Comparison of ENCODE assay signal across 20 mouse cellular contexts in genomic region chr14:56816541-56816940, GRCm38 (mm10). TPM values are rescaled to one million over a fixed set of nuclear protein-coding genes. Genes with fewer than 3 reads are reported as not detected.
DNase-seq lines count a peak whose midpoint lies in the region; TF ChIP-seq lines count a peak whose summit lies in the region.
"Had no signal": no experiment of that assay in that cellular context is flagged by ENCODE, and none has a peak within 500 bp of the region (broad histone marks: within the 10 kb centered on the region; RNA-seq: fewer than 3 reads in every experiment).

No protein-coding gene starts in this region.

- no peak for TF ChIP-seq POLR2A in testis, adult 2 months (IDR thresholded peaks at IDR 0.05; ENCODE audit: control insufficient read depth, low read depth, low read length)

- peak overlapping the region; percentile 12; the same call in 1 of the 2 replicates for H3K4me3 ChIP-seq in testis, adult 2 months (ENCODE audit: control insufficient read depth, low read depth, low read length)
- H3K4me3 ChIP-seq in left cerebral cortex, adult 2 months, result no peak overlapping the region
- H3K4me3 ChIP-seq: embryonic facial prominence, embryonic 15.5 days; erythroblast, embryonic 14.5 days; forebrain, embryonic 10.5 days; heart, embryonic 10.5 days; hindbrain, embryonic 13.5 days had no signal

- DNase-seq in testis, postnatal 14 days (ENCODE audit: low spot score), result no peak
- peak; percentile 20 for DNase-seq in T-cell, adult 2 months (ENCODE audit: low spot score)
- peak; percentile 59 for DNase-seq in naive thymus-derived CD4-positive, alpha-beta T cell, adult 2 months (ENCODE audit: low read depth)
- DNase-seq in left cerebral cortex, adult 2 months (ENCODE audit: extremely low spot score in 1 of 2, low spot score in 2 of 2), result no peak
- DNase-seq in cerebellum, postnatal 10 days, result no peak
- DNase-seq: adrenal gland, adult 8-10 months; adrenal gland, postnatal 36 days; cerebellum, adult 2 months; cerebellum, postnatal 25 days; heart, adult 18-20 months; heart, postnatal 10 days; heart, postnatal 4 days had no signal

- no peaks in the 10 kb centered on the region for H3K27me3 ChIP-seq in testis, adult 2 months (ENCODE audit: control insufficient read depth, insufficient read depth, low read length)
- H3K27me3 ChIP-seq: embryonic facial prominence, embryonic 15.5 days; hindbrain, embryonic 13.5 days; Patski had no signal

- H3K36me3 ChIP-seq in testis, adult 2 months (ENCODE audit: control insufficient read depth, insufficient read depth, low read length), result no peaks in the 10 kb centered on the region
- H3K36me3 ChIP-seq: embryonic facial prominence, embryonic 15.5 days; forebrain, embryonic 10.5 days; heart, embryonic 10.5 days; hindbrain, embryonic 13.5 days had no signal

- TF ChIP-seq CTCF in testis, adult 2 months (IDR thresholded peaks at IDR 0.05; ENCODE audit: control insufficient read depth, insufficient read depth, insufficient replicate concordance, low read depth, low read length), result no peak
- TF ChIP-seq CTCF in left cerebral cortex, adult 2 months (IDR thresholded peaks at IDR 0.05), result no peak

- intact Hi-C loops in left cerebral cortex, adult 2 months (cut with DNase I), result no loop called here

- no peak overlapping the region for H3K27ac ChIP-seq in testis, adult 2 months (ENCODE audit: control insufficient read depth, insufficient read depth, low read depth, low read length)
- H3K27ac ChIP-seq in left cerebral cortex, adult 2 months, result no peak overlapping the region
- H3K27ac ChIP-seq: forebrain, embryonic 10.5 days; heart, embryonic 10.5 days; hindbrain, embryonic 13.5 days; hindbrain, postnatal 0 days had no signal

- peaks cover 6% of the 10 kb centered on the region for H3K4me1 ChIP-seq in testis, adult 2 months (ENCODE audit: control insufficient read depth, insufficient read depth, low read length)

RNA-seq across cellular contexts. Expression of gene Zmym5, which starts 5.0 kb away (rescaled TPM):
- 6.8 and 7.9 TPM in 2 replicates for polyA plus RNA-seq in testis, adult 2 months (2012; rRNA removed)
- 10 to 100 TPM; 29.3 to 30.4 TPM for total RNA-seq in left cerebral cortex, adult 2 months (2021)

RNA-seq across cellular contexts. Expression of gene Pspc1, which starts 38.4 kb away (rescaled TPM):
- 16.5 and 17.9 TPM in 2 replicates for polyA plus RNA-seq in testis, adult 2 months (2012; rRNA removed)
- 10 to 100 TPM; 54.8 to 60.5 TPM for total RNA-seq in left cerebral cortex, adult 2 months (2021)

Comparison
In these comparisons a context has a peak if more than half of its experiments do, and no peak if none do; other contexts are left out.
1. DNase-seq: peak in T-cell, adult 2 months (single experiment) and naive thymus-derived CD4-positive, alpha-beta T cell, adult 2 months (single experiment); none in testis, postnatal 14 days (single experiment), left cerebral cortex, adult 2 months (0 of 2) and cerebellum, postnatal 10 days (0 of 2).